Mouse (Mus musculus) liver, postnatal 0 days (tissue): Measurements from ENCODE around the gene Kcnc2. TPM values are rescaled to one million over a fixed set of nuclear protein-coding genes. Genes with fewer than 3 reads are reported as not detected.

Source experiments
- ATAC-seq: fragments of 200-750 bp; cut with Nextera tagmentation; 2 replicates; pipeline ENCODE4 v1.8.0; 2017; ENCODE audit warnings: mild to moderate bottlenecking, moderate library complexity
- DNase-seq: peaks from one replicate; pipeline ENCODE4 v3.0.0-alpha.2; 2016
- H3K27ac ChIP-seq: fragments of 300-500 bp; sonication (generic); 2 replicates; pipeline ENCODE4 v1.5.1; 2014; ENCODE audit warnings: antibody characterized with exemption, moderate library complexity, mild to moderate bottlenecking, low read depth
- H3K27me3 ChIP-seq: fragments of 300-500 bp; sonication (generic); 2 replicates; pipeline ENCODE4 v1.6.1; 2014; ENCODE audit warnings: low read length, control low read depth, mixed read lengths; ENCODE audit not compliant: insufficient read depth
- H3K36me3 ChIP-seq: fragments of 300-500 bp; sonication (generic); replicated peaks from 2 replicates; pipeline ENCODE4 v1.6.1; 2014; ENCODE audit warnings: mild to moderate bottlenecking, control low read depth, low read length, moderate library complexity, mixed read lengths; ENCODE audit not compliant: insufficient read depth
- H3K4me1 ChIP-seq: fragments of 300-500 bp; sonication (generic); 2 replicates; pipeline ENCODE4 v1.6.1; 2014; ENCODE audit warnings: antibody characterized with exemption, mild to moderate bottlenecking, control low read depth; ENCODE audit not compliant: insufficient read depth
- H3K4me2 ChIP-seq: fragments of 300-500 bp; sonication (generic); 2 replicates; pipeline ENCODE4 v1.6.1; 2014; ENCODE audit warnings: low read depth, mild to moderate bottlenecking, low read length, moderate library complexity, mixed read lengths
- H3K4me3 ChIP-seq: fragments of 300-500 bp; sonication (generic); 2 replicates; pipeline ENCODE4 v1.5.1; 2014; ENCODE audit warnings: low read depth, low read length
- H3K9ac ChIP-seq: fragments of 300-500 bp; sonication (generic); replicated peaks from 2 replicates; pipeline ENCODE4 v1.6.1; 2014; ENCODE audit warnings: mild to moderate bottlenecking, moderate library complexity
- H3K9me3 ChIP-seq: fragments of 300-500 bp; sonication (generic); 2 replicates; pipeline ENCODE4 v1.6.1; 2016; ENCODE audit warnings: mild to moderate bottlenecking, control low read depth, low read length, mixed read lengths
- CTCF ChIP-seq: sonication (generic); IDR thresholded peaks from 2 replicates; pipeline ENCODE4 v1.5.1; 2016; ENCODE audit warnings: antibody characterized with exemption, low read depth
- EP300 ChIP-seq: IDR thresholded peaks from 2 replicates; pipeline ENCODE4 v1.6.1; 2016; ENCODE audit warnings: antibody characterized with exemption, low read depth, mild to moderate bottlenecking
- WGBS: fragments of 180-500 bp; shearing (Covaris S2); extraction: QIAGEN DNeasy Blood & Tissue Kit; methylation state at CpG from one replicate; pipeline ENCODE4 v1.1.7; 2014; ENCODE audit not compliant: insufficient replicate concordance; 5-methylcytosine and 5-hydroxymethylcytosine counted together
- polyA plus RNA-seq: library from polyadenylated mRNA; unstranded; fragments of >200 nt; fragmentation: Nextera tagmentation; extraction: Ambion mirVana; gene quantifications from 2 replicates; pipeline ENCODE4 v1.2.1, GENCODE M21; 2015

Kcnc2 gene
- polyA plus RNA-seq, 1 experiment from 2014 or later: not detected

GRCm38 (mm10) chr10:112315136-112315535, 44.2 kb downstream of the Kcnc2 start:
- H3K27me3 ChIP-seq: no peaks in the 10 kb centered on the region
- no peaks in the 10 kb centered on the region for H3K4me1 ChIP-seq
- no peak overlapping the region for H3K27ac ChIP-seq
- ATAC-seq (no peak), DNase-seq (no peak)
- no peaks in the 10 kb centered on the region for H3K9me3 ChIP-seq
- no peaks in the 10 kb centered on the region for H3K36me3 ChIP-seq
- no peak overlapping the region for H3K4me2 ChIP-seq
- no peak for TF ChIP-seq CTCF
- TF ChIP-seq EP300: no peak
- no peak overlapping the region for H3K4me3 ChIP-seq
- no peak overlapping the region for H3K9ac ChIP-seq
- 72% methylated on average over 11 of the region's 11 CpGs for WGBS

DNA sequence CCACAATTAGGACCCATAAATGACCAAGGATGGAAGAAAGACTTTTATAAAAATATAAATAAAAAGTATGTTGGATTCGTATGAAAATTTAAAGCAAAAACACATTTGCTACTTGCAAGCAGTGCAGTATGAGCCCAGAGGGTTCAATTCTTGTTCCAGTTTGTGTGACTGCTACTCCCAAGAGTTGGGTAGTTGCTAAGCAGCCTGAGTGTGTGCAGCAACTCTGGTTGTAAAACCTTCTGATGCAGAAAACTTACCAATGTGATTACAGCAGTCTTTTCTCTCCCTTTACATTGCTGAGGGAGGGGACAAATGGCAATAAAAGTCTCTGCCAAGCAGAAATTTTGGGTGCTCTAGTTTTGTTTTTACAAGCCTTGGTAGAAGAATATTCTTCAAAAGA, 46.9 kb downstream of the Kcnc2 start:
- no peak overlapping the region for H3K9ac ChIP-seq
- no peaks in the 10 kb centered on the region for H3K4me1 ChIP-seq
- no peak for TF ChIP-seq EP300
- no peak for TF ChIP-seq CTCF
- ATAC-seq: no peak
- H3K4me2 ChIP-seq: no peak overlapping the region
- H3K4me3 ChIP-seq: no peak overlapping the region
- no peak overlapping the region for H3K27ac ChIP-seq
- WGBS: 60% methylated on average over 1 of the region's 1 CpGs
- DNase-seq: no peak
- H3K36me3 ChIP-seq: no peaks in the 10 kb centered on the region
- H3K27me3 ChIP-seq: no peaks in the 10 kb centered on the region
- H3K9me3 ChIP-seq: no peaks in the 10 kb centered on the region

- ATAC-seq (no peak), DNase-seq (no peak)
- Histone ChIP-seq H3K36me3 (no peaks in the 10 kb centered on the region), H3K4me3 (no peak overlapping the region), H3K9ac (no peak overlapping the region), H3K4me2 (no peak overlapping the region), H3K4me1 (no peaks in the 10 kb centered on the region), H3K27ac (no peak overlapping the region), H3K27me3 (no peaks in the 10 kb centered on the region), H3K9me3 (no peaks in the 10 kb centered on the region)
- 67% methylated on average over 3 of the region's 3 CpGs for WGBS
- TF ChIP-seq CTCF (no peak), EP300 (no peak)
Measured at GRCm38 (mm10) chr10:112357669-112358362, 86.9 kb downstream of the Kcnc2 start.

DNA sequence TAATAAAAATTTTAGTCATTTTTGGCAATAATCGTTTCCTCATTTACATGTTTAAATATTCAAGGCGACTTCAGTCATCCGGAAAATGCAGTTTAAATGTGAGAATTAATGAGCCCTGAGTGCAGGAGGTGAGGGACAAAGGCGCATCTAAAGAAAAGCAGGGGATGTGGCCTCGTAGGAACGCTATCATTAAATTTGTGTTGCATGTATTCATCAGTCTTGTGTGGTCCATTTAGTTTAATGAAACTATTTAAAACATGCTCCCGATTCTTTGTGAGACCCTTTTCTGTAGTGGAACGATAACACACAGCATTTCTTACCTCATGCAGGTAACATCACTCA, 87.4 kb downstream of the Kcnc2 start:
- Histone ChIP-seq H3K9me3 (no peaks in the 10 kb centered on the region), H3K4me3 (no peak overlapping the region), H3K4me2 (no peak overlapping the region), H3K27ac (no peak overlapping the region), H3K9ac (no peak overlapping the region), H3K4me1 (no peaks in the 10 kb centered on the region), H3K36me3 (no peaks in the 10 kb centered on the region), H3K27me3 (no peaks in the 10 kb centered on the region)
- DNase-seq (no peak), ATAC-seq (no peak)
- no peak for TF ChIP-seq EP300
- no peak for TF ChIP-seq CTCF
- 75% methylated on average over 8 of the region's 8 CpGs for WGBS

DNA sequence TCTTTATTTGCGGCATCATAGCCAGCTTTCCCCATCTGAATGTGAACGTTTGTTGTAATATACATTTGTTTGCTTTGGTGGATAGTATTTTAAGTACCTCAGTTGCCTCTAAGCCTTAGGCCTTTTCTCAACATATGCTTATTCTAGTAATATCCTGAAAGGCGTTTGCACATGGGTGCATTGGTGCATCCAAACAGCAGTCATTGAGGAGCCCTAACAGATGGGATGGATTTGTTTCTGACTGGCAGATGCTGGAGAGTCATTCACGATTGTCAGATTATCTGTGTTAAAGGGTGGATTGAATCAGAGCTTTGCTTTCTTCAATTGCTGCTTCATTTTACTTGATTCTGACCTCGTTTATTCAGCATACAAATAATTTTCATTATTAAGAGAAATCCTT, 89.8 kb downstream of the Kcnc2 start:
- H3K4me1 ChIP-seq: no peaks in the 10 kb centered on the region
- no peak overlapping the region for H3K4me3 ChIP-seq
- TF ChIP-seq EP300 (no peak), CTCF (no peak)
- WGBS: 65% methylated on average over 5 of the region's 5 CpGs
- no peak for DNase-seq
- no peak overlapping the region for H3K4me2 ChIP-seq
- H3K9ac ChIP-seq: no peak overlapping the region
- H3K27me3 ChIP-seq: no peaks in the 10 kb centered on the region
- H3K36me3 ChIP-seq: no peaks in the 10 kb centered on the region
- H3K27ac ChIP-seq: no peak overlapping the region
- no peak for ATAC-seq
- no peaks in the 10 kb centered on the region for H3K9me3 ChIP-seq

- H3K4me3 ChIP-seq: no peak overlapping the region
- WGBS: 60% methylated on average over 3 of the region's 3 CpGs
- H3K27me3 ChIP-seq: no peaks in the 10 kb centered on the region
- H3K9me3 ChIP-seq: no peaks in the 10 kb centered on the region; the same call in 1 of the 2 replicates
- no peaks in the 10 kb centered on the region for H3K36me3 ChIP-seq
- no peak overlapping the region for H3K9ac ChIP-seq
- no peak overlapping the region for H3K4me2 ChIP-seq
- H3K27ac ChIP-seq: no peak overlapping the region
- TF ChIP-seq EP300 (no peak), CTCF (no peak)
- H3K4me1 ChIP-seq: no peaks in the 10 kb centered on the region
- DNase-seq (no peak), ATAC-seq (no peak)
Measured at GRCm38 (mm10) chr10:112368369-112368768, 97.4 kb downstream of the Kcnc2 start.

- Histone ChIP-seq H3K27ac (no peak overlapping the region), H3K4me2 (no peak overlapping the region)
- 76% methylated on average over 5 of the region's 5 CpGs for WGBS
Measured at GRCm38 (mm10) chr10:112377163-112377562, 106.2 kb downstream of the Kcnc2 start.

More at GRCm38 (mm10) chr10:112377163-112377562, 106.2 kb downstream of the Kcnc2 start:
- no peak overlapping the region for H3K9ac ChIP-seq
- no peak overlapping the region for H3K4me3 ChIP-seq
- no peak for TF ChIP-seq CTCF
- no peak for TF ChIP-seq EP300
- no peaks in the 10 kb centered on the region for H3K36me3 ChIP-seq
- no peaks in the 10 kb centered on the region for H3K4me1 ChIP-seq
- H3K9me3 ChIP-seq: no peaks in the 10 kb centered on the region
- DNase-seq: no peak
- H3K27me3 ChIP-seq: no peaks in the 10 kb centered on the region
- ATAC-seq: no peak
